Mouse (Mus musculus): ENCODE data around the gene Antxr1. TPM values are rescaled to one million over a fixed set of nuclear protein-coding genes. Genes with fewer than 3 reads are reported as not detected.
"Not testable (repeated sequence)": the region's sequence is repeated elsewhere in the genome, so short reads cannot be mapped to it uniquely, and the experiment has no call there.

The Antxr1 gene
- polyA plus RNA-seq, 1 experiment from 2014 or later: 21.1 TPM

GRCm38 (mm10) chr6:87103314-87103713, 232.3 kb downstream of the Antxr1 start:
- Histone ChIP-seq H3K9ac (no peak overlapping the region), H3K9me3 (no peaks in the 10 kb centered on the region), H3K27ac (peak overlapping the region; percentile 81), H3K4me2 (replicated peaks) (no peak overlapping the region), H3K4me3 (no peak overlapping the region), H3K36me3 (no peaks in the 10 kb centered on the region), H3K4me1 (peaks cover 49% of the 10 kb centered on the region), H3K27me3 (no peaks in the 10 kb centered on the region)
- 50% methylated on average over 1 of the region's 1 CpGs for WGBS
- no peak for ATAC-seq (ENCODE audit: low FRiP score, low read depth)

- H3K4me2 ChIP-seq (replicated peaks): peak overlapping the region; percentile 38
- H3K4me3 ChIP-seq: no peak overlapping the region
- H3K4me1 ChIP-seq: peaks cover 56% of the 10 kb centered on the region
- peak; percentile 59 for ATAC-seq (ENCODE audit: low FRiP score, low read depth)
- H3K36me3 ChIP-seq: no peaks in the 10 kb centered on the region
- H3K9ac ChIP-seq: peak overlapping the region; percentile 48; the same call in 1 of the 2 replicates
- peak overlapping the region; percentile 81 for H3K27ac ChIP-seq
- no peaks in the 10 kb centered on the region for H3K9me3 ChIP-seq
- no peaks in the 10 kb centered on the region for H3K27me3 ChIP-seq
- 11% methylated on average over 7 of the region's 7 CpGs for WGBS
Observed at GRCm38 (mm10) chr6:87102421-87102911, 233.2 kb downstream of the Antxr1 start.

GRCm38 (mm10) chr6:87101955-87102353, 233.7 kb downstream of the Antxr1 start:
- H3K9ac ChIP-seq: 0 out of 2 replicates have a peak overlapping the region, but pooled peaks have one; percentile 14
- peaks cover 59% of the 10 kb centered on the region for H3K4me1 ChIP-seq
- no peaks in the 10 kb centered on the region for H3K36me3 ChIP-seq
- no peaks in the 10 kb centered on the region for H3K9me3 ChIP-seq
- no peak overlapping the region for H3K4me3 ChIP-seq
- peak overlapping the region; percentile 38 for H3K4me2 ChIP-seq (replicated peaks)
- H3K27me3 ChIP-seq: no peaks in the 10 kb centered on the region
- H3K27ac ChIP-seq: peak overlapping the region; percentile 81
- ATAC-seq (ENCODE audit: low FRiP score, low read depth): peak; percentile 34
- 24% methylated on average over 4 of the region's 4 CpGs for WGBS

- Histone ChIP-seq H3K27ac (peak overlapping the region; percentile 81; the same call in 1 of the 2 replicates), H3K4me1 (peaks cover 59% of the 10 kb centered on the region), H3K27me3 (no peaks in the 10 kb centered on the region), H3K36me3 (no peaks in the 10 kb centered on the region), H3K4me3 (peak overlapping the region; percentile 30), H3K4me2 (replicated peaks) (peak overlapping the region; percentile 61), H3K9ac (peak overlapping the region; percentile 43; the same call in 1 of the 2 replicates), H3K9me3 (no peaks in the 10 kb centered on the region)
- ATAC-seq (ENCODE audit: low FRiP score, low read depth): peak; percentile 48; the same call in 1 of the 2 replicates
- 14% methylated on average over 12 of the region's 12 CpGs for WGBS
Observed at GRCm38 (mm10) chr6:87101281-87101954, 234.2 kb downstream of the Antxr1 start.

GRCm38 (mm10) chr6:87100297-87101020, 235.2 kb downstream of the Antxr1 start:
- peak overlapping the region; percentile 9; the same call in 1 of the 2 replicates for H3K4me2 ChIP-seq (replicated peaks)

GRCm38 (mm10) chr6:87099671-87100296, 235.8 kb downstream of the Antxr1 start:
- peak; percentile 20; the same call in 1 of the 2 replicates for ATAC-seq (ENCODE audit: low FRiP score, low read depth)
- peak overlapping the region; percentile 83 for H3K27ac ChIP-seq
- no peaks in the 10 kb centered on the region for H3K36me3 ChIP-seq
- H3K4me3 ChIP-seq: no peak overlapping the region
- WGBS: 54% methylated on average over 7 of the region's 7 CpGs
- no peaks in the 10 kb centered on the region for H3K27me3 ChIP-seq
- H3K9ac ChIP-seq: peak overlapping the region; percentile 32; the same call in 1 of the 2 replicates
- no peaks in the 10 kb centered on the region for H3K9me3 ChIP-seq
- H3K4me1 ChIP-seq: peaks cover 59% of the 10 kb centered on the region
- 0 out of 2 replicates have a peak overlapping the region, but pooled peaks have one; percentile 9 for H3K4me2 ChIP-seq (replicated peaks)

More at GRCm38 (mm10) chr6:87100297-87101020, 235.2 kb downstream of the Antxr1 start:
- Histone ChIP-seq H3K27ac (peak overlapping the region; percentile 83), H3K9ac (peak overlapping the region; percentile 32; the same call in 1 of the 2 replicates), H3K27me3 (no peaks in the 10 kb centered on the region), H3K4me3 (no peak overlapping the region), H3K4me1 (peaks cover 59% of the 10 kb centered on the region), H3K36me3 (no peaks in the 10 kb centered on the region), H3K9me3 (no peaks in the 10 kb centered on the region)
- 82% methylated on average over 9 of the region's 9 CpGs for WGBS
- ATAC-seq (ENCODE audit: low FRiP score, low read depth): no peak

- WGBS: 25% methylated on average over 3 of the region's 3 CpGs
- Histone ChIP-seq H3K4me2 (replicated peaks) (no peak overlapping the region), H3K27ac (peak overlapping the region; percentile 83), H3K4me3 (no peak overlapping the region), H3K36me3 (no peaks in the 10 kb centered on the region), H3K27me3 (no peaks in the 10 kb centered on the region), H3K9me3 (no peaks in the 10 kb centered on the region), H3K9ac (no peak overlapping the region), H3K4me1 (peaks cover 59% of the 10 kb centered on the region)
- ATAC-seq (ENCODE audit: low FRiP score, low read depth): no peak
Observed at GRCm38 (mm10) chr6:87099261-87099660, 236.4 kb downstream of the Antxr1 start.

- WGBS: 92% methylated on average over 8 of the region's 8 CpGs
- Histone ChIP-seq H3K36me3 (peaks cover 37% of the 10 kb centered on the region), H3K4me1 (peaks cover 10% of the 10 kb centered on the region)
- not testable (repeated sequence) for H3K4me2 ChIP-seq (replicated peaks); ATAC-seq (ENCODE audit: low FRiP score, low read depth); H3K4me3 ChIP-seq; H3K9ac ChIP-seq; H3K27ac ChIP-seq; H3K9me3 ChIP-seq; H3K27me3 ChIP-seq
Observed at GRCm38 (mm10) chr6:87093631-87094030, 242.0 kb downstream of the Antxr1 start.

GRCm38 (mm10) chr6:87092476-87092875, 243.1 kb downstream of the Antxr1 start:
- H3K36me3 ChIP-seq: peaks cover 47% of the 10 kb centered on the region
- no peak overlapping the region for H3K4me3 ChIP-seq
- no peak overlapping the region for H3K9ac ChIP-seq
- H3K4me1 ChIP-seq: peaks cover 4% of the 10 kb centered on the region
- no peak overlapping the region for H3K4me2 ChIP-seq (replicated peaks)
- no peak for ATAC-seq (ENCODE audit: low FRiP score, low read depth)
- no peaks in the 10 kb centered on the region for H3K9me3 ChIP-seq
- H3K27me3 ChIP-seq: no peaks in the 10 kb centered on the region
- no peak overlapping the region for H3K27ac ChIP-seq
- WGBS: 93% methylated on average over 5 of the region's 5 CpGs

GRCm38 (mm10) chr6:87090877-87091276, 244.7 kb downstream of the Antxr1 start:
- H3K9ac ChIP-seq: no peak overlapping the region
- no peak overlapping the region for H3K4me3 ChIP-seq
- H3K4me2 ChIP-seq (replicated peaks): no peak overlapping the region
- 70% methylated on average over 3 of the region's 3 CpGs for WGBS
- no peaks in the 10 kb centered on the region for H3K4me1 ChIP-seq
- no peaks in the 10 kb centered on the region for H3K27me3 ChIP-seq
- peak; percentile 57; the same call in 1 of the 2 replicates for ATAC-seq (ENCODE audit: low FRiP score, low read depth)
- H3K9me3 ChIP-seq: no peaks in the 10 kb centered on the region
- H3K36me3 ChIP-seq: peaks cover 60% of the 10 kb centered on the region
- H3K27ac ChIP-seq: no peak overlapping the region

- Histone ChIP-seq H3K27me3 (no peaks in the 10 kb centered on the region), H3K36me3 (peaks cover 86% of the 10 kb centered on the region), H3K27ac (no peak overlapping the region), H3K4me2 (replicated peaks) (no peak overlapping the region), H3K4me1 (no peaks in the 10 kb centered on the region), H3K9me3 (no peaks in the 10 kb centered on the region), H3K9ac (no peak overlapping the region), H3K4me3 (no peak overlapping the region)
- 96% methylated on average over 5 of the region's 5 CpGs for WGBS
- ATAC-seq (ENCODE audit: low FRiP score, low read depth): no peak
Observed at GRCm38 (mm10) chr6:87088356-87088755, 247.3 kb downstream of the Antxr1 start.

GRCm38 (mm10) chr6:87085026-87085425, 250.6 kb downstream of the Antxr1 start:
- Histone ChIP-seq H3K36me3 (peaks cover 94% of the 10 kb centered on the region), H3K27me3 (no peaks in the 10 kb centered on the region), H3K27ac (no peak overlapping the region), H3K4me2 (replicated peaks) (no peak overlapping the region), H3K4me1 (no peaks in the 10 kb centered on the region), H3K9me3 (no peaks in the 10 kb centered on the region), H3K9ac (no peak overlapping the region), H3K4me3 (no peak overlapping the region)
- no peak for ATAC-seq (ENCODE audit: low FRiP score, low read depth)
- WGBS: 73% methylated on average over 6 of the region's 6 CpGs
